Mouse (Mus musculus): Measurements from ENCODE around the gene Rangrf.

- TF ChIP-seq CTCF (IDR thresholded peaks at IDR 0.05; ENCODE audit: low read depth, low read length) (no peak), GATA1 (IDR thresholded peaks at IDR 0.05; ENCODE audit: borderline replicate concordance, low read length) (no peak), GATA2 (IDR thresholded peaks at IDR 0.05; ENCODE audit: borderline replicate concordance, low read depth, low read length) (no peak), POLR2AphosphoS5 (IDR thresholded peaks at IDR 0.05; ENCODE audit: insufficient replicate concordance, low read depth, low read length) (no peak), TAL1 (conservative IDR thresholded peaks at IDR 0.05; ENCODE audit: low read depth, low read length) (no peak)
Observed at GRCm38 (mm10) chr11:69020691-69021090, 45.7 kb upstream of the Rangrf start.

Data from G1E (cell line).